Mouse (Mus musculus): ENCODE data around the gene Med15.
"Not testable (repeated sequence)": the region's sequence is repeated elsewhere in the genome, so short reads cannot be mapped to it uniquely, and the experiment has no call there.

The Med15 gene

DNA sequence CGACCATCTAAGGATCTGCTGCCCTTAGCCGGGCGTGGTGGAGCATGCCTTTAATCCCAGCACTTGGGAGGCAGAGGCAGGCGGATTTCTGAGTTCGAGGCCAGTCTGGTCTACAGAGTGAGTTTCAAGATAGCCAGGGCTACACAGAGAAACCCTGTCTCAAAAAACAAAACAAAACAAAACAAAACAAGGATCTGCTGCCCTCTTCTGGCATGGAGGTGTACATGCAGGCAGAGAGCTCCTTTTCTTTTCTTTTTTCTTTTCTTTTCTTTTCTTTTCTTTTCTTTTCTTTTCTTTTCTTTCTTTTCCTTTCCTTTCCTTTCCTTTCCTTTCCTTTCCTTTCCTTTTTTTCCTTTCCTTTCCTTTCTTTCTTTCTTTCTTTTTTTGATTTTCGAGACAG lies 118.0 kb downstream of the Med15 start:
- DNase-seq (ENCODE audit: low spot score), result not testable (repeated sequence)

DNA sequence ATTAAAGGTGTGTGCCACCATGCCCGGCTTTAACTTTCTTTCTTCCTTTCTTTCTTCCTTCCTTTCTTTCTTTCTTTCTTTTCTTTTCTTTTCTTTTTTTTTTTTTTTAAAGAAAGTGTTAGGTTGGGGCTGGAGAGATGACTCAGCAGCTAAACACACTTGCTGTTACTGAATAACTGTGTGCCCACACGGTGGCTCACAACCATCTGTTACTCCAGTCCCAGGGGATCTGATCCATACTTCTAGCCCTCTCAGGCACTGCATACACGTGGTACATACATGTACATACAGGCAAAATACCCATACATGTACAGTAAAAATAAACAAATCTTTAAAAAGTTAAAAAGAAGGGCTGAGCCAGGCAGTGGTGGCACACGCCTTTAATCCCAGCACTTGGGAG lies 121.3 kb downstream of the Med15 start:
- DNase-seq (ENCODE audit: low spot score), result no peak

- no peak for DNase-seq (ENCODE audit: low spot score)
These were observed 127.0 kb downstream of the Med15 start for GRCm38 (mm10) chr16:17605684-17606083.

GRCm38 (mm10) chr16:17604941-17605340 lies 127.8 kb downstream of the Med15 start:
- DNase-seq (ENCODE audit: low spot score), result no peak
